Mouse (Mus musculus) adrenal gland, postnatal 14 days (tissue): ENCODE data around the gene Timp3. TPM values are rescaled to one million over a fixed set of nuclear protein-coding genes. Genes with fewer than 3 reads are reported as not detected.

ENCODE experiments used
- DNase-seq: peaks from one replicate; pipeline ENCODE4 v3.0.0; 2021; ENCODE audit warnings: mixed read lengths
- total RNA-seq: library from RNA; stranded (reverse); gene quantifications from 2 replicates; pipeline ENCODE4 v1.2.3, GENCODE M21; 2021

Gene Timp3
- total RNA-seq, 1 experiment from 2014 or later, result 283 TPM

DNA sequence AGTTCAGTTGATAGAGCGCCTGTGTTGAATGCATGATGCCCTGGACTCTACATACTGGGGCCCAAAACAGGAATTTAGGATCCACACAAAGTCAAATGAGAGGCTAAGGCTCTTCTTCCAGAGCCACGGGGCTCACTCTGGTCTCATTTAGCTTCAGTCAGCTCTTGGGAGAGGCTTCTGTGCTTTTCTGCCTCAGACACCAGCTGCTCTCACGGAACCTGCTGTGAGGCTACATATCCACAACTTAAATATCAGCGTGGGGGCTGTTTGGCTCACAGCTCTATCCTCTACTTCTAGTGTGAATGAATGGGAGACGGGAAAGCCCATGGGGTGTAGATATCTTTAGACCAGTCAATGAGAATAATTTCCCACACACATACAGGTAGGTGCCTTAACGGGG, 88.6 kb downstream of the Timp3 start:
- no peak for DNase-seq

DNA sequence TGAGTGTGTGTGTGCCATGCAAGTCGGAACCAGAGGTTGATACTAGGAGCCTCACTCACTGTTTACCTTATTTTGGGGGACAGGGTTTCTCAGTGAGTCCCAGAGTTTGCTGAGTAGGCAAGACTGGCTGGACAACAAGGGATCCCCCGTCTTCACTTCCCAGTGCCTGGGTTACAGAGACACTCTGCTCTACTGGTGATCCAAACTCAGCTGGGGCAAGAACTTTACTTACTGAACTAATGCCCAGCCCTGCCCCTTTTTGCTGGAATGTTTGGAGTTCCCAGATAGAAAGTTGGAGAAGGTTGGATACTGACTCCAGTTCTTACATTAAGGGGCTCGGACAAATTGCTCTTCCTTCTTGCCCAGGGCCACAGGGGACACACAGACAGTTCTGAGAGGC, 89.2 kb downstream of the Timp3 start:
- DNase-seq, result no peak

- no peak for DNase-seq
These were observed 89.7 kb downstream of the Timp3 start for GRCm38 (mm10) chr10:86389913-86390312.

DNA sequence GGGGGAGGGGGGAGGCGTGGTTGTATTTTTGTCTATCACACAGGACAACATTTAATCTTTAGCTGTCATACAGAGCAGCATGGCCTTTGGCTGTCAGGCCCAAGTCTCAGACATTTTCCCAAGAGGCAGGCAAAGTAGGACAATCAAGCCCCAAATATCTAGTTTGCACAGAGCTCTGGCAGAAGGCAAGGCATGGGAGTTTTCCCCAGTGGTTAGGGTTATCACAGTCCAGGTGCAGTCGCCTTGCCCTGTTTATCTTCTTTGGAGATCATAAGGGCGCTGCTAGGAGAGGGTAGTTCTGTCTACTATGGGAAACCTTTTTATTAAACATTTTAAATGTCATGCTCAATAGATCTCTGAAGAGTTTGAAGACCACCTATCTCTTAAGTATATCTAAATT, 92.2 kb downstream of the Timp3 start:
- no peak for DNase-seq

DNA sequence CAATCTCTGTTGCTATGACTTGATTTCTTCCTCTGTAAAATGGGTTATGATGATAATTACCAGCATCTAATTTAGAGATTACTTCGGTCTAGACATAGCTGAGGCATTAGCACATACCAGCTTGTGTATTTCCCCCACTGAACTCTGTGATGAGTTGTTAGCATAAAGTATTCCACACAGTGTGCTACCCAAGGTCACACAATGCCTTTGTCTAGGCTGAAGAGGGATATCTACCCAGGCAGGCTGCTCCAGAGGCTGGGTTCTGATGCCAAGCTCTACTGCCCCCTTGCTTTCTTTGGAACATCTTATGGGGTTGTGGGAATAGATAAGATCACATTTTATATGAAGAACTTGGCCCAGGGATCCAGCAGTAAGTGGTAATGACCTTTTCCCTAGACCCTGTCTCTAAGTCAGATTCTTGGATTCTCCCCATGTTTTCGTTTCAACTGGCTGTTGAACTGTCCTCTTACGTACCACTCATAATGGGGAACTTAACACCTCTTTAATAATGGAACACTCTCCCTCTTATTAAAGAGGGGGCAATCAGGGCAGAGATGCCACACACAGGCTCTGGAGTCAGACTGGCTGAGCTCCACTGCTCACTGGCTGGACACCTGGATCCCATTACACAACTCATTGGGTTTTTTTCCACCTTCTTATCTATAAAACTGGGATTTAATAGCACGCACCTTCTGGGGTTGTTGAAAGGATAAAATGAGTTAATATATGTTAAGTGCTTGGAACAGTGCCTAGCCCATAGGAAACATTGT, 97.6 kb downstream of the Timp3 start:
- no peak for DNase-seq

DNA sequence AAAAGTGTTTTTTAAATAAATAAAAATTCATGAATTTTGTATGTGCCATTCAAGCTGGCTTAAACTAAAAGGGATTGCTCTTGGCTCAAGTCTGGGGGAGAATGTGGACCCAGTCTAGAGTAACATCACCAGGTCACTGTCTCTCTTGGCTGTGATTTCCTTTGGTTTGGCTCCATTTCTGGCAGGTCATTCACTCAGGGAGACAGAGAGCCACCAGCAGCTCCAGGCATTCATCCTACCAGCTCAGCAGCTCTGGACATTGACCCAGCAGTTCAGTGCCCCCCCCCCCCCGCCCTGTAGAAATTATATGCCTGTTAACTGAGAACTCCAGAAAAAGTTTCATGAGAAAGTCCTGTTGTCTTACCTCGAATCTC, 98.2 kb downstream of the Timp3 start:
- DNase-seq, result no peak

Other genes with a start within 250 kb of the Timp3 start
- 2.3 and 3.6 TPM in 2 replicates for gene Syn3, start 198.5 kb downstream of the Timp3 start, total RNA-seq